Mouse (Mus musculus) duodenum, adult 2 months (tissue): ENCODE measurements around the gene Sult2b1. TPM values are rescaled to one million over a fixed set of nuclear protein-coding genes. Genes with fewer than 3 reads are reported as not detected.

Experiments
- polyA plus RNA-seq: library from polyadenylated mRNA; depleted of rRNA; stranded (reverse); fragments of >200 nt; gene quantifications from 2 replicates; pipeline ENCODE4 v1.2.3, GENCODE M21; 2012; ENCODE audit warnings: low replicate concordance; rRNA removed

Gene Sult2b1
- polyA plus RNA-seq, 1 experiment = 403 TPM

Other genes with a start within 250 kb of the Sult2b1 start
- 0.63 and 0.78 TPM in 2 replicates for gene Hsd17b14, start 229.8 kb downstream of the Sult2b1 start, polyA plus RNA-seq
- gene Bcat2, start 214.5 kb downstream of the Sult2b1 start, polyA plus RNA-seq = 31.0 and 41.9 TPM in 2 replicates
- 2.2 TPM in 1 of 2 replicates, not detected in the other for gene Fgf21, start 169.2 kb downstream of the Sult2b1 start, polyA plus RNA-seq
- 0.47 and 1.1 TPM in 2 replicates for gene Fut1, start 167.4 kb downstream of the Sult2b1 start, polyA plus RNA-seq
- gene Izumo1, start 162.9 kb downstream of the Sult2b1 start, polyA plus RNA-seq = 0.25 and 0.43 TPM in 2 replicates
- 8.4 and 11.8 TPM in 2 replicates for gene Rasip1, start 157.2 kb downstream of the Sult2b1 start, polyA plus RNA-seq
- gene Mamstr, start 144.7 kb downstream of the Sult2b1 start, polyA plus RNA-seq = 1.1 and 2.0 TPM in 2 replicates
- gene Fut2, start 118.3 kb downstream of the Sult2b1 start, polyA plus RNA-seq = 0.25 and 20.6 TPM in 2 replicates
- gene Ntn5, start 100.6 kb downstream of the Sult2b1 start, polyA plus RNA-seq = 0.15 and 0.25 TPM in 2 replicates
- gene Sec1, start 90.3 kb downstream of the Sult2b1 start, polyA plus RNA-seq = 0.08 and 0.23 TPM in 2 replicates
- gene Car11, start 84.8 kb downstream of the Sult2b1 start, polyA plus RNA-seq = 1.8 and 5.9 TPM in 2 replicates
- 13.9 and 52.0 TPM in 2 replicates for gene Dbp, start 79.6 kb downstream of the Sult2b1 start, polyA plus RNA-seq
- gene Rpl18, start 69.2 kb downstream of the Sult2b1 start, polyA plus RNA-seq = 1,256 and 1,945 TPM in 2 replicates
- gene Sphk2, start 66.7 kb downstream of the Sult2b1 start, polyA plus RNA-seq = 176 and 286 TPM in 2 replicates
- 97.0 and 162 TPM in 2 replicates for gene Fam83e, start 63.5 kb downstream of the Sult2b1 start, polyA plus RNA-seq
- 0.63 TPM in 1 of 2 replicates, not detected in the other for gene Spaca4, start 58.9 kb downstream of the Sult2b1 start, polyA plus RNA-seq
- 1.4 and 5.4 TPM in 2 replicates for gene Lmtk3, start 931 bp downstream of the Sult2b1 start, polyA plus RNA-seq
- 68.2 and 124 TPM in 2 replicates for gene Cyth2, start 29.9 kb upstream of the Sult2b1 start, polyA plus RNA-seq
- 0.08 TPM in 2 replicates for gene Kcnj14, start 40.1 kb upstream of the Sult2b1 start, polyA plus RNA-seq
- gene Grwd1, start 46.3 kb upstream of the Sult2b1 start, polyA plus RNA-seq = 12.1 and 13.8 TPM in 2 replicates
- gene Kdelr1, start 88.1 kb upstream of the Sult2b1 start, polyA plus RNA-seq = 305 and 397 TPM in 2 replicates
- gene Grin2d, start 93.7 kb upstream of the Sult2b1 start, polyA plus RNA-seq = 9.6 and 14.4 TPM in 2 replicates
- gene Syngr4, start 112.0 kb upstream of the Sult2b1 start, polyA plus RNA-seq = 0.14 and 0.53 TPM in 2 replicates
- gene Tmem143, start 112.3 kb upstream of the Sult2b1 start, polyA plus RNA-seq = 73.2 and 97.3 TPM in 2 replicates
- 61.3 and 62.2 TPM in 2 replicates for gene Emp3, start 136.7 kb upstream of the Sult2b1 start, polyA plus RNA-seq
- 10.6 and 24.0 TPM in 2 replicates for gene Ccdc114, start 139.4 kb upstream of the Sult2b1 start, polyA plus RNA-seq
- gene Abcc6, start 245.6 kb upstream of the Sult2b1 start, polyA plus RNA-seq = 11.8 and 26.8 TPM in 2 replicates
- 46.2 and 54.6 TPM in 2 replicates for gene Nomo1, start 249.0 kb upstream of the Sult2b1 start, polyA plus RNA-seq